Mouse (Mus musculus) embryonic stem cell, embryonic (primary cell): ENCODE measurements at regions not wholly inside any gene's neighbourhood (a gene's known extent, or its start where the extent isn't known, plus 50 kb on each side); places are given as distances from the start of the nearest gene placed in this dataset.
"Not testable (repeated sequence)": the region's sequence is repeated elsewhere in the genome, so short reads cannot be mapped to it uniquely, and the experiment has no call there.

ENCODE experiments used
- CTCF ChIA-PET, 4 experiments: fragments of 300-600 bp in 2 of 4; fragments of 350-600 bp in 2 of 4; sonication (Branson Sonifier 250); formaldehyde crosslinking; loops; one replicate each; lab custom pipeline; 2022; ENCODE audit warnings: inconsistent platforms in 2 of 4; lab: Charles Lee
- POLR2A ChIA-PET, 4 experiments: fragments of 300-600 bp in 2 of 4; fragments of 350-600 bp in 2 of 4; sonication (Branson Sonifier 250); formaldehyde crosslinking; loops; one replicate each; lab custom pipeline; 2022; ENCODE audit warnings: antibody characterized with exemption in 4 of 4, inconsistent platforms in 1 of 4; lab: Charles Lee

GRCm38 (mm10) chrX:115030381-115031136 lies 123.2 kb downstream of the Ube2dnl2 start:
- ChIA-PET POLR2A (no interaction called here), CTCF (no interaction called here)

- ChIA-PET POLR2A (no interaction called here), CTCF (no interaction called here)
These were observed 124.1 kb downstream of the Ube2dnl2 start for GRCm38 (mm10) chrX:115031506-115031905.

- ChIA-PET POLR2A (no interaction called here), CTCF (no interaction called here)
These were observed 131.6 kb downstream of the Ube2dnl2 start for GRCm38 (mm10) chrX:115038997-115039396.

- POLR2A ChIA-PET: interaction anchor here in 1 of 4 experiments (0.6 kb wide), 1 partner anchor 202 kb away, joined by 4 read pairs; no protein-coding TSS in a partner anchor
- CTCF ChIA-PET: no interaction called here
These were observed 155.3 kb downstream of the Ube2dnl2 start for GRCm38 (mm10) chrX:115062556-115063146.

GRCm38 (mm10) chrX:115069339-115069738 lies 162.0 kb downstream of the Ube2dnl2 start:
- POLR2A ChIA-PET: no interaction called here
- CTCF ChIA-PET: no interaction called here

- POLR2A ChIA-PET, CTCF ChIA-PET: not testable (repeated sequence)
These were observed 184.6 kb downstream of the Ube2dnl2 start for GRCm38 (mm10) chrX:115092021-115092420.

GRCm38 (mm10) chrX:115093063-115093579 lies 185.7 kb downstream of the Ube2dnl2 start:
- CTCF ChIA-PET: no interaction called here

More at GRCm38 (mm10) chrX:115093063-115093579, 185.7 kb downstream of the Ube2dnl2 start:
- POLR2A ChIA-PET: no interaction called here
